Mouse (Mus musculus): Measurements from ENCODE around the gene Tyw1.

GRCm38 (mm10) chr5:130375411-130375810, 120.0 kb downstream of the Tyw1 start:
- no peak for TF ChIP-seq POLR2A (IDR thresholded peaks at IDR 0.05; ENCODE audit: insufficient read length, low read depth)
- no peak for TF ChIP-seq MAX (IDR thresholded peaks at IDR 0.05; ENCODE audit: low read depth)
- TF ChIP-seq REST (IDR thresholded peaks at IDR 0.05; ENCODE audit: insufficient read depth, insufficient read length), result no peak
- TF ChIP-seq TCF3 (IDR thresholded peaks at IDR 0.05; ENCODE audit: insufficient read length, low read depth), result no peak
- no peak for TF ChIP-seq USF1 (IDR thresholded peaks at IDR 0.05; ENCODE audit: low read depth)
- no peak for TF ChIP-seq MYOG (IDR thresholded peaks at IDR 0.05; ENCODE audit: control insufficient read depth in 1 of 3, insufficient read depth in 1 of 3, insufficient read length in 2 of 3, low read depth in 2 of 3)
- TF ChIP-seq POLR2AphosphoS2 (IDR thresholded peaks at IDR 0.05; ENCODE audit: insufficient read length, low read depth), result no peak
- TF ChIP-seq MYOD1 (IDR thresholded peaks at IDR 0.05; ENCODE audit: control insufficient read depth in 1 of 3, insufficient read length in 2 of 3, low read depth in 2 of 3), result no peak

Measured in myocyte (in vitro differentiated cells).